Mouse (Mus musculus) neural tube, embryonic 11.5 days (tissue): ENCODE measurements at regions not wholly inside any gene's neighbourhood (a gene's known extent, or its start where the extent isn't known, plus 50 kb on each side); places are given as distances from the start of the nearest gene placed in this dataset.

Experiments
- ATAC-seq: fragments of 200-750 bp; cut with Nextera tagmentation; 2 replicates; pipeline ENCODE4 v1.8.0; 2017; ENCODE audit warnings: moderate number of reproducible peaks, mild to moderate bottlenecking, moderate TSS enrichment, moderate library complexity; ENCODE audit not compliant: insufficient read depth, low FRiP score, low TSS enrichment
- DNase-seq: peaks from one replicate; pipeline ENCODE4 v3.0.0-alpha.2; 2015; ENCODE audit warnings: low spot score
- H3K27ac ChIP-seq: fragments of 300-500 bp; sonication (generic); 2 replicates; pipeline ENCODE4 v1.5.1; 2014; ENCODE audit warnings: low read depth, mild to moderate bottlenecking, low read length
- H3K27me3 ChIP-seq: fragments of 300-500 bp; sonication (generic); 2 replicates; pipeline ENCODE4 v1.6.1; 2014; ENCODE audit warnings: mild to moderate bottlenecking, low read length, mixed read lengths; ENCODE audit not compliant: control insufficient read depth, insufficient read depth
- H3K36me3 ChIP-seq: fragments of 300-500 bp; sonication (generic); 2 replicates; pipeline ENCODE4 v1.6.1; 2014; ENCODE audit warnings: mild to moderate bottlenecking, low read length, moderate library complexity, mixed read lengths; ENCODE audit not compliant: control insufficient read depth, insufficient read depth
- H3K4me1 ChIP-seq: fragments of 300-500 bp; sonication (generic); 2 replicates; pipeline ENCODE4 v1.6.1; 2014; ENCODE audit warnings: low read length, mixed read lengths; ENCODE audit not compliant: control insufficient read depth, insufficient read depth
- H3K4me2 ChIP-seq: fragments of 300-500 bp; sonication (generic); 2 replicates; pipeline ENCODE4 v1.6.1; 2014; ENCODE audit warnings: low read depth, mild to moderate bottlenecking, moderate library complexity
- H3K4me3 ChIP-seq: fragments of 300-500 bp; sonication (generic); 2 replicates; pipeline ENCODE4 v1.5.1; 2014; ENCODE audit warnings: low read depth, low read length
- H3K9ac ChIP-seq: fragments of 300-500 bp; sonication (generic); 2 replicates; pipeline ENCODE4 v1.6.1; 2014; ENCODE audit warnings: mild to moderate bottlenecking, low read length
- H3K9me3 ChIP-seq: fragments of 300-500 bp; sonication (generic); 2 replicates; pipeline ENCODE4 v1.6.1; 2016; ENCODE audit warnings: low read length; ENCODE audit not compliant: control insufficient read depth
- WGBS: fragments of 180-500 bp; shearing (Covaris S2); extraction: QIAGEN DNeasy Blood & Tissue Kit; methylation state at CpG from one replicate; pipeline ENCODE4 v1.1.7; 2014; 5-methylcytosine and 5-hydroxymethylcytosine counted together

DNA sequence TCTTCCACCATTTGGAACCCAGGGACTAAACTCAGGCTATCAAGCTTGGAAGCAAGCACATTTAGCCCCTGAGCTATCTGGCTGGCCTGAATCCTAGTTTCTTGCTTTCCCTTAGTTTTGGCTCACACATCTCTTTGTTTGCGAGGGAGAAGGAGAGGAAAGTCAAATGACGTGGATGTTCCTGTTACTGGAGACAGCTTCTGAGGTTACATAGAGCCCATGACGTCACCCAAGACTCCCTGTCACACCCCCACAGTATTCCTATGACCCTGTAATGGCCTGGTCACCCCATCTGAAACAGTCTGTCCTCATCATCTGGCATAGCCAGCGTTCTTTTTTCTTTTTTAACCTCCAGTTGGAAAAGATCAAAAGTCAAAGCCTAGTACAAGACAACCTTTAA, 400.1 kb upstream of the Jarid2 start:
- Histone ChIP-seq H3K27me3 (no peaks in the 10 kb centered on the region), H3K4me3 (no peak overlapping the region), H3K4me1 (no peaks in the 10 kb centered on the region), H3K36me3 (no peaks in the 10 kb centered on the region), H3K4me2 (no peak overlapping the region), H3K9me3 (no peaks in the 10 kb centered on the region), H3K27ac (no peak overlapping the region), H3K9ac (no peak overlapping the region)
- ATAC-seq (no peak), DNase-seq (no peak)
- 78% methylated on average over 4 of the region's 4 CpGs for WGBS

DNA sequence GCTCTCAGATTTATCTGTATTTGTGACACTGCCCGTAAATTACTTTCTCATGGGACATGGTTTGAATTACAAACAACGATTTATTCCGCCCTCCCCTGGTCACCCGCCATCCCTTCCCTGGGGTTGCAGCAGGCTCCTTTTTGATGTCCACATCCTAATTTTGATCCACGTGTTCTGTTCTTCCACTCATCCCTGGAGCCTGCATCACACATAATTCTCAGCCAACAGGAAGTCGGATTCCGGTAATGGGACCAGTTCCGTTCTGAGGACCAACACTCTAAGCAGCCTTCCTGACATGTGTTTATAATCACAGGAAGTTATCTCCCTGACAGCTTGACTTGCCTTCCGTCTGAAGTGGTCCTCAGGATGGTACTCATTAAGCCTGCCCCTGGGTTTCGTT, 399.6 kb upstream of the Jarid2 start:
- ATAC-seq = no peak
- WGBS = 65% methylated on average over 10 of the region's 10 CpGs
- Histone ChIP-seq H3K4me1 (no peaks in the 10 kb centered on the region), H3K9me3 (no peaks in the 10 kb centered on the region), H3K9ac (no peak overlapping the region), H3K4me2 (no peak overlapping the region), H3K36me3 (no peaks in the 10 kb centered on the region), H3K27ac (no peak overlapping the region), H3K27me3 (no peaks in the 10 kb centered on the region), H3K4me3 (no peak overlapping the region)
- no peak for DNase-seq

DNA sequence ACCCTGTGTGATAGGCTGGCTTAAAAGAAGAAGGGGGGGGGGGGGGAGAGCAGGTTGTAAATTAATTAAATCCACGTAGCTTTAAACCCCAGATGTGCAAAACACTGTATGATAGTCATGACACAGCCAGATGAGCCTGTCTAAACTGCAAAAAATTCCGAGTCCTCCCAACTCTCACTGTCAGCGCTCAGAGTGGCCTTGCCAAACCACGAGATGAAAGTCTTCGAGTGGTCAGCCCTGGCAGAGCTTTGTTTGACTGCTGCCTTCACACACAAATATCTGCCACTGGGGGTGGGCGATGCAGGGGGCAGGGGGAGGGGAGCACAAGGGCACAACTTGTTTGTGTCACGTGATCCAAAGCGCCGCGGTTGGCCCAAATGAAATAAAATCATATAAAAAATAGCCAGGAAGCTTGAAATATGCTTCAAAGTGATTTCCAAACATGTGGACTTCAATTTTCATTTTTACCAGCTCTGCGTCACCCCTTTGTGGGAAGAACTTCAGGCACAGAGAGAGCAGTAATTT, 396.5 kb upstream of the Jarid2 start:
- H3K36me3 ChIP-seq = no peaks in the 10 kb centered on the region
- no peaks in the 10 kb centered on the region for H3K9me3 ChIP-seq
- ATAC-seq (no peak), DNase-seq (no peak)
- H3K27ac ChIP-seq = no peak overlapping the region
- H3K4me1 ChIP-seq = no peaks in the 10 kb centered on the region
- 72% methylated on average over 11 of the region's 11 CpGs for WGBS
- H3K27me3 ChIP-seq = no peaks in the 10 kb centered on the region
- no peak overlapping the region for H3K4me3 ChIP-seq
- no peak overlapping the region for H3K9ac ChIP-seq
- H3K4me2 ChIP-seq = no peak overlapping the region

DNA sequence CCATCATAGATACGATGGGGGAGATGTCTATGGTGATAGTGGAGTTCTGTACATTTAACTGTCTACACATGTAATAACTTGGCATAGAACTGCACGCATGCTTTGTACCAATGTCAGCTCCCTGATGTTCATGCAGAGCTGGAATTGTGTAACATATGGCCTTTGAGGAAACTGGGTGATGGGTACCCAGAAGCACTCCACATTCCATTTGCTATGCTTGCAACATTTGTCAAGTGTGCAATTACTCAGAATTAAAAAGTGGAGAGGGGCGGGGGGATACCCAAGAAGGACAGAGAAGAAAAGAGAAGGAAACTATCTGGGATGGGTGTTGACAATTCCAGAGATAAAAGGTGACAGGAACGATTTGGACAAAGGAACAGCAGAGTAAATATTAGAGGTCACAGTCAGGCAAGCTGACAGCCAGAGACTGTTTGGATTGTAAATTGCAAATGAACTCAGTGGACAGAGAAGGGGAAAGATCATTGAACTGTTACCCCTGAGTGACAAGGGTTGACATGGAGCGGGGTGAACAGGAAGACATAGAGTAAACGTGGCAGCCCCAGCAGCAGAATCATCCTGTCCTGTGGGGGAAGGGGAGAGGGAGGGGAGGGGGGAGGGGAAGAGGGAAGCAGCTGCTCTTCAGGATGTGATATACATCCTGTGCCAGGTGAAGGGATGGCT, 390.1 kb upstream of the Jarid2 start:
- Histone ChIP-seq H3K4me1 (no peaks in the 10 kb centered on the region), H3K9me3 (no peaks in the 10 kb centered on the region), H3K9ac (no peak overlapping the region), H3K4me3 (no peak overlapping the region), H3K36me3 (no peaks in the 10 kb centered on the region), H3K27ac (no peak overlapping the region), H3K4me2 (no peak overlapping the region), H3K27me3 (no peaks in the 10 kb centered on the region)
- no peak for ATAC-seq
- 60% methylated on average over 6 of the region's 6 CpGs for WGBS
- no peak for DNase-seq

DNA sequence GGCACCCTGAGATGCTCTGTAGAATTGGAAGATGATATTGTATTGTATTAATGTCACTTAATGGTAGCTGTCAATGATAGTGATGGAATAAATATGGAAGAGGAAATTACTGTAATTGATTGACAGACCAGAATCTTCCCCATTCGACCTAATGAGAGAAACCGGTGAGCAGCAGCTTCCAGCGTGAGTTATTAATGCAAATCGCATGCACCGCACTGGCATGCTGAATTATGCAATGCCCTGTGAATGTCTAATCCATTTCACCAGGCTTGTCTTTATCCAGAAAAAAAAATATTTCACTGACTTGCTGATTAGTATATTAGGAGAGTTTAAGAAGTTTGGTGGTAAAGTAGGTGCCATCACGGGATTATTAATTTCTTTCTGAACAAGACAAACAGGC, 384.2 kb upstream of the Jarid2 start:
- WGBS = 85% methylated on average over 6 of the region's 6 CpGs
- Histone ChIP-seq H3K36me3 (no peaks in the 10 kb centered on the region), H3K9ac (no peak overlapping the region), H3K4me3 (no peak overlapping the region), H3K4me2 (no peak overlapping the region), H3K4me1 (no peaks in the 10 kb centered on the region), H3K27ac (no peak overlapping the region), H3K27me3 (no peaks in the 10 kb centered on the region), H3K9me3 (no peaks in the 10 kb centered on the region)
- DNase-seq (no peak), ATAC-seq (no peak)

DNA sequence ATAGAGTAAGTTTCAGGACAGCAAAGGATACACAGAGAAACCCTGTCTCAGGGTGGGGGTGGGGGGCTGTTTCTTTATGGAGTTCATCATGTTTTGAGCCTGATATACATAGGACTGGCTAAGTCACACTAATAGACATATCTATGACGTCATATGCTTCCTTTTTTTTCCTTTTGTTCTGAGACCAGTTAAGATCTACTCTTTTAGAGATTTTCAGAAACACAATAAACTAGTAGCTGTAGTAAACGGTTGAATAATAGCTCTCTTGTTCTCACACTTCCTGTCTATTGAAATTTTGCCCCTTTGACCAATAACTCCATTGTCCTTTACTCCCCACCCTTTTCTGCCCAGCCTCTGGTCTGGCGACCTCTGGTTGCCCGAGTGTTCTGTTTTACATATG, 382.6 kb upstream of the Jarid2 start:
- no peak overlapping the region for H3K4me2 ChIP-seq
- no peaks in the 10 kb centered on the region for H3K36me3 ChIP-seq
- ATAC-seq = no peak
- H3K27me3 ChIP-seq = no peaks in the 10 kb centered on the region
- no peaks in the 10 kb centered on the region for H3K4me1 ChIP-seq
- no peak overlapping the region for H3K4me3 ChIP-seq
- H3K9ac ChIP-seq = no peak overlapping the region
- no peak overlapping the region for H3K27ac ChIP-seq
- no peaks in the 10 kb centered on the region for H3K9me3 ChIP-seq
- no peak for DNase-seq
- 58% methylated on average over 4 of the region's 4 CpGs for WGBS

DNA sequence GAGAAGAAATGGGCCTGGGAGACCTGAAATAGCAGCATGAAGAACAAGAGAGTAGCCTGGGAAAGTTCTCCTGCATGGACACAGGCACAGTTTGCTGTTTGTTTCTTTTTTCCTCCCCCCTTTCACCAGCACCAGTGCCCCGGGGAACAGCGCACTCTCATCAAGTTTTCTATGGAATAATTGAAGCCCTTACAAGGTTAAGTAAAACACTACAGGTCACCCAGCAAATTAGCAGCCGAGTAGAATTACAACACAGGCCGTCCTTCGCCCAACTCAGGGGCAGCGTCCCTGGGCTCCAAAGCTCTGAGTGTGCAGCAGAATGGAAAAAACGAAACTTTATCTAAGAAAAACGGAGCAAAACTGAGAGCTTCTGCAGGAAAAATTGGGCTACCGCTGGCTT, 381.6 kb upstream of the Jarid2 start:
- H3K36me3 ChIP-seq = no peaks in the 10 kb centered on the region
- H3K4me3 ChIP-seq = no peak overlapping the region
- DNase-seq = no peak
- H3K9me3 ChIP-seq = no peaks in the 10 kb centered on the region
- WGBS = 60% methylated on average over 9 of the region's 9 CpGs
- H3K4me1 ChIP-seq = no peaks in the 10 kb centered on the region
- H3K27me3 ChIP-seq = no peaks in the 10 kb centered on the region
- H3K9ac ChIP-seq = no peak overlapping the region
- no peak overlapping the region for H3K4me2 ChIP-seq
- ATAC-seq = no peak
- no peak overlapping the region for H3K27ac ChIP-seq

DNA sequence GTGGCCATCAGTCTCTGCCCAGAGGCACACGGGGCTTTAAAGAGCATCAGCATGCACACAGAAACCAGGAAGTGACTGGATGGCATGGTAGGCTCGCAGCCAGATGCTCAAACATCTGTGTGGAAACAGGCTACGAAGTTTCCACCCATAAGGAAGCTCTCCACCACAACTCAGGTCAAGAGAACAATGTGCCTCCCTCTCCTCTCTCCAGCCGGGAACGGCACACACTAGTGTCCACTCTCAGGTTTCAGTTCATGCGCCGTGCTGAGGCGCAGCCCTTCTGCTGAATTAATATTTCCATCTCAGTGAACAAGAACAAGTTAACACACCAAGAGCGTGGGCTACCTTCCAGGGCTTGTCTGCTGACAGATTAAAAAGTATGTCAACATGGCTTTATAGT, 375.4 kb upstream of the Jarid2 start:
- no peaks in the 10 kb centered on the region for H3K9me3 ChIP-seq
- H3K9ac ChIP-seq = no peak overlapping the region
- no peak overlapping the region for H3K27ac ChIP-seq
- DNase-seq (no peak), ATAC-seq (no peak)
- WGBS = 52% methylated on average over 9 of the region's 9 CpGs
- H3K4me2 ChIP-seq = no peak overlapping the region
- H3K36me3 ChIP-seq = no peaks in the 10 kb centered on the region
- H3K4me3 ChIP-seq = no peak overlapping the region
- H3K27me3 ChIP-seq = no peaks in the 10 kb centered on the region
- no peaks in the 10 kb centered on the region for H3K4me1 ChIP-seq

DNA sequence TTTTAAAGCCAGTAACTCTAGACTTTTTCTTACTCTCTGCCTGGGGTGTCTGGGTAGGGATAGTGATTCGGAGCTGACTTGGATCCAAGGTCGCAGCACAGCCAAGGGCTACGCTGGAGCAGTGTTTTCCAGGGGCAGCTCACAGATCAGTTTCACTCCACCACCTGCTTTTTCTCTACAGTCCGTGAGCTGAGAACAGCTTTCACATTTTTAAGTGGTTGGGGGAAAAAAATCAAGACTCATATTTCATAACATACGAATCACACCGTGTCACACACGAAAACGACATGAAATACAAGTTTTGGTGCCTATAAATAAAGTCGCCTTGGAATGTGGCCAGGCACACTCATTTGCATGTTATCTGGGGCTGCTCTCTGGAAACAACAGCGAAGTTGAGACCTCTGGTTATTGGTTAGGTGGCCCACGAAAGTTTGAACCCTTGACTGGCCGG, 373.5 kb upstream of the Jarid2 start:
- no peaks in the 10 kb centered on the region for H3K36me3 ChIP-seq
- H3K9me3 ChIP-seq = no peaks in the 10 kb centered on the region
- WGBS = 76% methylated on average over 12 of the region's 12 CpGs
- no peak overlapping the region for H3K4me3 ChIP-seq
- DNase-seq = no peak
- H3K27me3 ChIP-seq = no peaks in the 10 kb centered on the region
- H3K4me2 ChIP-seq = no peak overlapping the region
- no peaks in the 10 kb centered on the region for H3K4me1 ChIP-seq
- H3K9ac ChIP-seq = no peak overlapping the region
- no peak for ATAC-seq
- no peak overlapping the region for H3K27ac ChIP-seq
